Mouse (Mus musculus) limb, embryonic 15.5 days (tissue): ENCODE data around the gene Wiz. TPM values are rescaled to one million over a fixed set of nuclear protein-coding genes. Genes with fewer than 3 reads are reported as not detected.

ENCODE experiments used
- ATAC-seq: fragments of 200-750 bp; cut with Nextera tagmentation; 2 replicates; pipeline ENCODE4 v1.8.0; 2017; ENCODE audit warnings: low read depth, moderate TSS enrichment; ENCODE audit not compliant: insufficient number of reproducible peaks, low FRiP score, low TSS enrichment
- H3K27ac ChIP-seq: fragments of 300-500 bp; sonication (generic); 2 replicates; pipeline ENCODE4 v1.5.1; 2015; ENCODE audit warnings: moderate library complexity, mild to moderate bottlenecking, inconsistent platforms
- H3K27me3 ChIP-seq: fragments of 300-500 bp; sonication (generic); 2 replicates; pipeline ENCODE4 v1.6.1; 2015; ENCODE audit warnings: inconsistent platforms
- H3K36me3 ChIP-seq: fragments of 300-500 bp; sonication (generic); 2 replicates; pipeline ENCODE4 v1.6.1; 2015; ENCODE audit warnings: inconsistent platforms
- H3K4me1 ChIP-seq: fragments of 300-500 bp; sonication (generic); 2 replicates; pipeline ENCODE4 v1.6.1; 2015; ENCODE audit warnings: inconsistent platforms
- H3K4me2 ChIP-seq: fragments of 300-500 bp; sonication (generic); 2 replicates; pipeline ENCODE4 v1.6.1; 2015; ENCODE audit warnings: mild to moderate bottlenecking, inconsistent platforms
- H3K4me3 ChIP-seq: fragments of 300-500 bp; sonication (generic); 2 replicates; pipeline ENCODE4 v1.5.1; 2015; ENCODE audit warnings: mild to moderate bottlenecking, inconsistent platforms
- H3K9ac ChIP-seq: fragments of 300-500 bp; sonication (generic); 2 replicates; pipeline ENCODE4 v1.6.1; 2015; ENCODE audit warnings: inconsistent platforms
- H3K9me3 ChIP-seq: fragments of 300-500 bp; sonication (generic); 2 replicates; pipeline ENCODE4 v1.6.1; 2016; ENCODE audit warnings: inconsistent platforms
- WGBS: fragments of 180-500 bp; shearing (Covaris S2); methylation state at CpG from one replicate; pipeline ENCODE4 v1.1.7; 2015; 5-methylcytosine and 5-hydroxymethylcytosine counted together
- microRNA-seq: library from miRNA; unstranded; fragments of <30 nt; microRNA quantifications from one replicate; pipeline ENCODE4, GENCODE M21; 2016
- polyA plus RNA-seq: library from polyadenylated mRNA; unstranded; fragments of >200 nt; fragmentation: Nextera tagmentation; extraction: Ambion mirVana; gene quantifications from 2 replicates; pipeline ENCODE4 v1.2.1, GENCODE M21; 2015

Wiz gene
- polyA plus RNA-seq, 1 experiment from 2014 or later = 21.6 TPM

- WGBS = 93% methylated on average over 8 of the region's 8 CpGs
Observed at GRCm38 (mm10) chr17:32317032-32317431, 72.2 kb downstream of the Wiz start.

GRCm38 (mm10) chr17:32315560-32315959 lies 73.7 kb downstream of the Wiz start:
- Histone ChIP-seq H3K27me3 (no peaks in the 10 kb centered on the region), H3K27ac (no peak overlapping the region), H3K4me1 (peaks cover 15% of the 10 kb centered on the region), H3K9me3 (no peaks in the 10 kb centered on the region), H3K9ac (no peak overlapping the region), H3K4me2 (no peak overlapping the region), H3K4me3 (no peak overlapping the region), H3K36me3 (peaks cover 79% of the 10 kb centered on the region)
- ATAC-seq = no peak
- WGBS = 93% methylated on average over 5 of the region's 5 CpGs

More at GRCm38 (mm10) chr17:32317032-32317431, 72.2 kb downstream of the Wiz start:
- Histone ChIP-seq H3K9me3 (no peaks in the 10 kb centered on the region), H3K9ac (no peak overlapping the region), H3K4me3 (no peak overlapping the region), H3K27me3 (no peaks in the 10 kb centered on the region), H3K36me3 (peaks cover 64% of the 10 kb centered on the region), H3K4me2 (no peak overlapping the region), H3K4me1 (peaks cover 19% of the 10 kb centered on the region), H3K27ac (no peak overlapping the region)
- ATAC-seq = no peak

- Histone ChIP-seq H3K9ac (no peak overlapping the region), H3K9me3 (no peaks in the 10 kb centered on the region), H3K27ac (no peak overlapping the region), H3K27me3 (no peaks in the 10 kb centered on the region), H3K4me2 (no peak overlapping the region), H3K4me1 (peaks cover 5% of the 10 kb centered on the region), H3K36me3 (peaks cover 96% of the 10 kb centered on the region), H3K4me3 (no peak overlapping the region)
- no peak for ATAC-seq
- WGBS = 81% methylated on average over 5 of the region's 5 CpGs
Observed at GRCm38 (mm10) chr17:32313892-32314291, 75.3 kb downstream of the Wiz start.

GRCm38 (mm10) chr17:32312801-32313200 lies 76.4 kb downstream of the Wiz start:
- H3K4me3 ChIP-seq = no peak overlapping the region
- WGBS = 97% methylated on average over 8 of the region's 8 CpGs
- H3K4me2 ChIP-seq = no peak overlapping the region
- H3K27ac ChIP-seq = no peak overlapping the region
- no peaks in the 10 kb centered on the region for H3K9me3 ChIP-seq
- peaks cover 99% of the 10 kb centered on the region for H3K36me3 ChIP-seq
- no peak for ATAC-seq
- no peaks in the 10 kb centered on the region for H3K4me1 ChIP-seq
- no peaks in the 10 kb centered on the region for H3K27me3 ChIP-seq
- H3K9ac ChIP-seq = no peak overlapping the region

GRCm38 (mm10) chr17:32307963-32308362 lies 81.3 kb downstream of the Wiz start:
- no peak overlapping the region for H3K4me3 ChIP-seq
- H3K27me3 ChIP-seq = no peaks in the 10 kb centered on the region
- H3K36me3 ChIP-seq = peaks cover 95% of the 10 kb centered on the region
- 89% methylated on average over 4 of the region's 4 CpGs for WGBS
- ATAC-seq = no peak
- no peaks in the 10 kb centered on the region for H3K4me1 ChIP-seq
- no peaks in the 10 kb centered on the region for H3K9me3 ChIP-seq
- H3K27ac ChIP-seq = no peak overlapping the region
- no peak overlapping the region for H3K4me2 ChIP-seq
- no peak overlapping the region for H3K9ac ChIP-seq

Small RNA genes within 50 kb of the gene (microRNA-seq; reads per million reads assigned to microRNA genes)
- gene Gm22201 = not detected

Other genes starting within 250 kb of the Wiz start
- gene Notch3, start 222.6 kb downstream of the Wiz start, polyA plus RNA-seq = 16.7 and 17.5 TPM in 2 replicates
- gene Ephx3, start 199.9 kb downstream of the Wiz start, polyA plus RNA-seq = 19.0 and 20.6 TPM in 2 replicates
- gene Brd4, start 104.7 kb downstream of the Wiz start, polyA plus RNA-seq = 78.1 and 81.6 TPM in 2 replicates
- 93.1 and 94.6 TPM in 2 replicates for gene Akap8, start 68.2 kb downstream of the Wiz start, polyA plus RNA-seq
- gene Akap8l, start 38.8 kb downstream of the Wiz start, polyA plus RNA-seq = 85.1 and 88.6 TPM in 2 replicates
- 2.1 and 2.6 TPM in 2 replicates for gene Rasal3, start 14.1 kb upstream of the Wiz start, polyA plus RNA-seq
- 0.10 and 0.26 TPM in 2 replicates for gene Pglyrp2, start 34.7 kb upstream of the Wiz start, polyA plus RNA-seq
- gene Cyp4f39, start 63.3 kb upstream of the Wiz start, polyA plus RNA-seq = 51.7 and 53.4 TPM in 2 replicates
- 12.6 and 12.9 TPM in 2 replicates for gene Cyp4f17, start 116.6 kb upstream of the Wiz start, polyA plus RNA-seq
- 19.7 and 20.9 TPM in 2 replicates for gene Cyp4f16, start 147.1 kb upstream of the Wiz start, polyA plus RNA-seq
- gene Cyp4f37, start 231.9 kb upstream of the Wiz start, polyA plus RNA-seq = not detected in 2 replicates